Mouse (Mus musculus) neural tube, embryonic 15.5 days (tissue): ENCODE measurements at regions not wholly inside any gene's neighbourhood (a gene's known extent, or its start where the extent isn't known, plus 50 kb on each side); places are given as distances from the start of the nearest gene placed in this dataset.

Source experiments
- ATAC-seq: fragments of 200-750 bp; cut with Nextera tagmentation; 2 replicates; pipeline ENCODE4 v1.8.0; 2017; ENCODE audit warnings: mild to moderate bottlenecking, moderate TSS enrichment, moderate library complexity; ENCODE audit not compliant: low FRiP score
- H3K27ac ChIP-seq: fragments of 300-500 bp; sonication (generic); replicated peaks from 2 replicates; pipeline ENCODE4 v1.5.1; 2015; ENCODE audit warnings: mild to moderate bottlenecking, inconsistent platforms
- H3K27me3 ChIP-seq: fragments of 300-500 bp; sonication (generic); replicated peaks from 2 replicates; pipeline ENCODE4 v1.6.1; 2015; ENCODE audit warnings: inconsistent platforms
- H3K36me3 ChIP-seq: fragments of 300-500 bp; sonication (generic); 2 replicates; pipeline ENCODE4 v1.6.1; 2015; ENCODE audit warnings: inconsistent platforms
- H3K4me1 ChIP-seq: fragments of 300-500 bp; sonication (generic); 2 replicates; pipeline ENCODE4 v1.6.1; 2015; ENCODE audit warnings: inconsistent platforms
- H3K4me2 ChIP-seq: fragments of 300-500 bp; sonication (generic); 2 replicates; pipeline ENCODE4 v1.6.1; 2015; ENCODE audit warnings: inconsistent platforms, mild to moderate bottlenecking, moderate library complexity
- H3K4me3 ChIP-seq: fragments of 300-500 bp; sonication (generic); replicated peaks from 2 replicates; pipeline ENCODE4 v1.5.1; 2015; ENCODE audit warnings: mild to moderate bottlenecking, inconsistent platforms
- H3K9ac ChIP-seq: fragments of 300-500 bp; sonication (generic); replicated peaks from 2 replicates; pipeline ENCODE4 v1.6.1; 2015; ENCODE audit warnings: mild to moderate bottlenecking, inconsistent platforms
- H3K9me3 ChIP-seq: fragments of 300-500 bp; sonication (generic); replicated peaks from 2 replicates; pipeline ENCODE4 v1.6.1; 2016; ENCODE audit warnings: inconsistent platforms
- WGBS: fragments of 180-500 bp; shearing (Covaris S2); methylation state at CpG from one replicate; pipeline ENCODE4 v1.1.7; 2015; ENCODE audit warnings: mixed read lengths; 5-methylcytosine and 5-hydroxymethylcytosine counted together

DNA sequence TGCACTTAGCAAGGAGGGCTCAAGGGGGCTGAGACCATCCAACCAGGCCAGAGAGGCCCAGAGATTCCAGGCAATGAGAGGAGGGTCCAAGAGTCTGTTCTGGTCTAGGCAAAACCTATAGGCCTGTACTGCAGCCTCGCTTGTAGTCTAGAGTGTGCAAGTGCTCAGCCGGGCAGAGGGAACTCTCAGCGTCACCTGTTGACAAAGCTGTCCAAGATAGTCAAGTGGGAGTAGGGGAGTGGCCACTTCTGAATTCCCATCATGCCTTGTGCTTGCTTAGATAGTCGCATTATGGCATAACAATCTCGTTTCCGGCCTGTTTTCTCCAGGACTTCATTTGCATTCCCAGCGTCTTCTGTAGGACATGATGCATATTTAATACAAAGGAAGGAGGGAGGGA, 398.7 kb upstream of the Zmiz1 start:
- 87% methylated on average over 7 of the region's 7 CpGs for WGBS

DNA sequence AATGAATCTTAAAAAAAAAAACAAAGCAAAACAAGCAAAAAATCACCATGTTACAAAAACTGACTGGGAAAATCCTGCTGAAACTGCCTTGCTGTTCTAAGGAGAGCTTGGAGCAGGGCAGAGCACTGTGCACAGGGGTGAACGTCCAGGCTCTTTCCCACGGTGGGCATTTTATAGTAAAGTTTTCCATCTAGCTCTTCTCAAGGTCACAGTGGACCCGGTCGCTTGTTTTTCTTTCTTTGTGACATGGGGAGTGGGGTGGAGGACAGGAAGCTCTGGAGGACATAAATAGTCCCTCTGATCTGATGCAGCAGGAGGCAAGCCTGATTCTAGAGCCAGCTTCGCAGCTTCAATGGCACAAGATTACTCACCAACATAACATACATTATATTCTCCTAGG, 395.9 kb upstream of the Zmiz1 start:
- ATAC-seq: no peak
- no peak overlapping the region for H3K9ac ChIP-seq
- no peak overlapping the region for H3K27ac ChIP-seq
- H3K27me3 ChIP-seq: 0 out of 2 replicates have a peak, but pooled peaks cover 3% of the 10 kb centered on the region
- 61% methylated on average over 5 of the region's 5 CpGs for WGBS
- no peak overlapping the region for H3K4me2 ChIP-seq
- H3K9me3 ChIP-seq: no peaks in the 10 kb centered on the region
- no peaks in the 10 kb centered on the region for H3K36me3 ChIP-seq
- no peak overlapping the region for H3K4me3 ChIP-seq
- peaks cover 26% of the 10 kb centered on the region for H3K4me1 ChIP-seq

More for the DNA sequence above, 398.7 kb upstream of the Zmiz1 start:
- Histone ChIP-seq H3K9me3 (no peaks in the 10 kb centered on the region), H3K9ac (no peak overlapping the region), H3K27me3 (no peaks in the 10 kb centered on the region), H3K36me3 (no peaks in the 10 kb centered on the region), H3K4me2 (no peak overlapping the region), H3K27ac (no peak overlapping the region), H3K4me1 (peaks cover 13% of the 10 kb centered on the region), H3K4me3 (no peak overlapping the region)
- no peak for ATAC-seq

DNA sequence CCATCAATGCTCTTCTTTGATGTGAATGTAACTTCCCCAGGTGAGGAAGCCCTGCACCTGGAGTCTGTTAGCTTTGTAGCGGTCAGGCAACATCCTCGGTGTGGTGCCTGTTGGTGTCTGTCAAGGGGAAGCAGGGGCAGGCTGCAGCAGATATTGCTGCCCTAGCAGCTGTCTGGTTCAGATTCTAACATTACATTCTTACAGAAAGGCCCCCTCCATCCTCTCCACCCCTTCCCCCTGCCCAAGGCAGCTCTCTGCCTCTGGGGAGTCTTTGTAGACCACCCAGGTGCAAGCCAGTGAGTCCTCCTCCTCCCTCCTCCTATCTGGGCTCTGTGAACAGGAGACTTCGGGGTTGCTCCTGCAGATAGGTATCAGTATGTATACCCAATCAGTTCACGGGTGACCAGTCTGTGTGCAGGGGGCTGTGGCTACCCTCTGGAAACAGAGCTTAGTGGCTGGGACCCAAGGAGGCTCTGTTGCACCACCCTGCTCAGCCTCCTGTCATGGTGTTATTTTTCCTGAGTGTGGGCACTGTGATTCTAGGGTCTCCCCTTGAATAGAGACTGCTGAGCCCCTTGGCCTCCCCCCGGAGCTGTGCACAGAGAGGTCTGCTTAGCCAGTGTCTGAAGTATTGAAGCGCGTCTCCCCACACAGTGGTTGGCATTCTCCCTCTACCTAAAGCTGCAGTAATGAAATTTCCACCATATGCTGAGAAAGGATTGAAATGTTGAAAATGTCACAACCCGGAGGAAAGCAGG, 394.6 kb upstream of the Zmiz1 start:
- H3K9me3 ChIP-seq: no peaks in the 10 kb centered on the region
- no peak overlapping the region for H3K4me3 ChIP-seq
- 0 out of 2 replicates have a peak, but pooled peaks cover 3% of the 10 kb centered on the region for H3K27me3 ChIP-seq
- no peak overlapping the region for H3K4me2 ChIP-seq
- H3K27ac ChIP-seq: no peak overlapping the region
- ATAC-seq: no peak
- H3K4me1 ChIP-seq: peaks cover 36% of the 10 kb centered on the region
- no peaks in the 10 kb centered on the region for H3K36me3 ChIP-seq
- 54% methylated on average over 8 of the region's 8 CpGs for WGBS
- H3K9ac ChIP-seq: peak overlapping the region; percentile 17; the same call in 1 of the 2 replicates

DNA sequence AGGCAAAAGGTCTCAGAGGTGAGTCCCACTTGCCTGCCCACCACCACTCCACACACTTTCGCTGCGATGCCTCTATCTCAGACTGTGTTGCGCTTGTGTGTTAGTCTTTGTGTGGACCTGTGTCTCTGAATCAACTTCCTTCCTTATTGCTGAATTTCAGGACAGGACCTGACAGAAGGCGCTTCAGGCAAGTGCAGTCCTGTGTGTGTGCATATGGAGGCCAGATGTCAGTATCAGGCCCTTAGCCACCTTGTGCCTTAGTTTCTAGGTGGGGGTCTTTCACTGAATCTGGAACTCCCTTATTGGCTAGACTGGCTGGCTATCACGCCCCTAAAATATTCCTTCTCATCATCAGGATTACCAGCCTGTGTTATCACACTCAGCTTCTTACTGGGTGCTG, 391.6 kb upstream of the Zmiz1 start:
- 93% methylated on average over 5 of the region's 5 CpGs for WGBS
- no peak overlapping the region for H3K27ac ChIP-seq
- H3K4me1 ChIP-seq: peaks cover 47% of the 10 kb centered on the region
- 0 out of 2 replicates have a peak, but pooled peaks cover 3% of the 10 kb centered on the region for H3K27me3 ChIP-seq
- no peak overlapping the region for H3K4me2 ChIP-seq
- no peaks in the 10 kb centered on the region for H3K36me3 ChIP-seq
- no peak overlapping the region for H3K4me3 ChIP-seq
- no peak for ATAC-seq
- H3K9me3 ChIP-seq: no peaks in the 10 kb centered on the region
- H3K9ac ChIP-seq: no peak overlapping the region

DNA sequence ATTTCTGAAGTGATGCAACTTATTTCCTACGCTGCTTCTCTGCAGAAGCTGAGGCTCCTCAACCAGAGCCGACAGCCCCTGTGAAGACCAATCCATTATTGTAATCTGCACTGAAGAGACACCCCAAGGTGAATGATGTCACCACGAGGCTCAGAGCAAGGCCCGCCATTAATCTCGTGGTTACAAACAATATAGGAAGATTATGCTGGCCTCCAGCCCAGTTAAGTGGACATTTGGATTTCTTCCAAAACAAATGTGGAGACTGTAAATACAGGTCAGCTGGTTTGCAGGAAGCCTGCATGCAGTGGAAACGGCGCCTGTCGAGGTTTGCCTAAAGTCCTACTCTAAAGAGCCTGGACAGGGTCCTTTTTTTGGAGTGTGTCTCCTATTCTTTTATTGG, 390.6 kb upstream of the Zmiz1 start:
- H3K27ac ChIP-seq: peak overlapping the region; percentile 67; the same call in 1 of the 2 replicates
- H3K4me1 ChIP-seq: peaks cover 51% of the 10 kb centered on the region
- H3K9me3 ChIP-seq: no peaks in the 10 kb centered on the region
- no peak overlapping the region for H3K4me3 ChIP-seq
- ATAC-seq: no peak
- H3K27me3 ChIP-seq: 0 out of 2 replicates have a peak, but pooled peaks cover 3% of the 10 kb centered on the region
- WGBS: 21% methylated on average over 8 of the region's 8 CpGs
- H3K9ac ChIP-seq: no peak overlapping the region
- no peaks in the 10 kb centered on the region for H3K36me3 ChIP-seq
- H3K4me2 ChIP-seq: no peak overlapping the region

DNA sequence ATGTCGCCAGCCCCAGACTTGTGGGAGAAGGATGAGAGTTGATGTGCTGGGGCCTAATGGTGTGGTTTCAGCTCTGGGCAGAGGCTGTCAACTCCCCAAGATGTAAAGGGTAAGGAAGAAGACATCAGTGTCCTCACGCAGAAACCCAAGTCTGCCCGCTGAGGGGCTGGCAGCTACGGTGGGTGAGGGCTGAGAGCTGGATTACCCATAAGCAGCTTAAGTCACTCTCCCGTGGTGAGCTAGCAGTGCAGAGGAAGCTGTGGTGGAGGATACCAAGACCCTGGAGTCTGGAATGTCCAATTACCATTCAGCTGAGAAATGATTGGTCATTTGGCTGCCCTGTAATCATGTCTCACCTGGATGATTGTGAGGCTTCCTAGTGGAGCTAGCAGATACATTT, 385.8 kb upstream of the Zmiz1 start:
- H3K27ac ChIP-seq: no peak overlapping the region
- no peaks in the 10 kb centered on the region for H3K27me3 ChIP-seq
- ATAC-seq: no peak
- no peaks in the 10 kb centered on the region for H3K9me3 ChIP-seq
- H3K36me3 ChIP-seq: no peaks in the 10 kb centered on the region
- H3K4me3 ChIP-seq: no peak overlapping the region
- H3K9ac ChIP-seq: no peak overlapping the region
- WGBS: 56% methylated on average over 5 of the region's 5 CpGs
- H3K4me2 ChIP-seq: no peak overlapping the region
- peaks cover 26% of the 10 kb centered on the region for H3K4me1 ChIP-seq

DNA sequence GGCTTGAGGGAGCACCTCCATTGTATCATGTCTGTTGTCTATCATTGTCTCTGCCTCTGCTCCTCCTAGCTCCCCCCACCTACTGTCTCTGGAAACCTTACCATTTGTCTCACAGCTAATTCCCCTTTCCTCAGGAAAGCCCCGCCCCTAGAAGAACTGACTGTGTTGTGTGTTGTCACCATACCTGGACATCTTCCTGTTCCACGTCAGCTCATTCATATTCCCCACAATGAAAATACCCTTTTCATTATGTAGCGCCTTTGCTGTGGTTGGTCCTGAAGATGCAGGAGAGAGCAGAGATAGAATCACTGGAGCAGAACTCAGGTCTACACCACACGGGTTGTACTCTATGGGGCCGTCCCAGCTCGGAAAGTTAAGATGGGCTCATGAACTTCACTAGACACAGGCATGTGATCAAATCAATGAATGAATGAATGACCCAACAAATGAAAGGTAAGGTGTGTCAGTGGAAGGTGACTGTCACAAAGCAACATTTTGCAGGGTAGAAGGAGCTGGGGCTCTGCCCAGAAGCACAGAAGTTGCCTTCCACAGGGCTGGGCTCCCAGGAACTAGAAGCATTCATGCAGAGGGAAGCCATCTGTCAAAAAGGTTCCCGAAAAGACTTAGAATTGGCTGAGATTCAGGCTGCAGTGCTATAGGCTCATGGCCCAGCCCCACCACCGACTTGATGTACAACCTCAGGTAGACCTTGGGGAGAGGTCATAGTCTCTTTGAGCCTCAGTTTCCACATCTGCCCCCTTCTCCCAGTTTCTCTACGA, 384.8 kb upstream of the Zmiz1 start:
- Histone ChIP-seq H3K9me3 (no peaks in the 10 kb centered on the region), H3K4me1 (peaks cover 17% of the 10 kb centered on the region), H3K9ac (no peak overlapping the region), H3K4me3 (no peak overlapping the region), H3K27ac (no peak overlapping the region), H3K27me3 (no peaks in the 10 kb centered on the region), H3K4me2 (no peak overlapping the region), H3K36me3 (no peaks in the 10 kb centered on the region)
- ATAC-seq: no peak
- 87% methylated on average over 9 of the region's 9 CpGs for WGBS

DNA sequence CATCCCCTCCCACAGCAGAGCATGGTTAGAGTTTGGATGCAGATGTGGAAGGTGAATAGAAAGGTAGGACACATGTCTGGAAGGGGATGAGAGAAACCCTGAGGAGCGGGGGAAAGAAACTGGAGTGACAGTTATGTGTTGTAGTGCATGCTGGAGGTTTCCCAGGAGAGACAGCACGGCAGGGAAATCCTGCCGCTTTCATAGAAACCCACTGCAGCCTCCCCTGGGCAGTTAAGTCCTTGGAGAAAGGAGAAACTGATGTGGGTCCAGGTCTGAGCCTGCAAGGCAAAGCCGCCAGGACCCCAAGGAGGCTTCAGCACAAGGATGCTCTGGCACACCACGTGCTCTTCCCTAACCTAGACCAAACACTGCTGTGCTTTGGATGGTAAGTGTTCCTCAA, 384.1 kb upstream of the Zmiz1 start:
- peaks cover 12% of the 10 kb centered on the region for H3K4me1 ChIP-seq
- H3K36me3 ChIP-seq: no peaks in the 10 kb centered on the region
- WGBS: 94% methylated on average over 5 of the region's 5 CpGs
- no peaks in the 10 kb centered on the region for H3K9me3 ChIP-seq
- H3K9ac ChIP-seq: no peak overlapping the region
- H3K4me3 ChIP-seq: no peak overlapping the region
- no peak overlapping the region for H3K27ac ChIP-seq
- H3K27me3 ChIP-seq: no peaks in the 10 kb centered on the region
- H3K4me2 ChIP-seq: no peak overlapping the region
- ATAC-seq: no peak

DNA sequence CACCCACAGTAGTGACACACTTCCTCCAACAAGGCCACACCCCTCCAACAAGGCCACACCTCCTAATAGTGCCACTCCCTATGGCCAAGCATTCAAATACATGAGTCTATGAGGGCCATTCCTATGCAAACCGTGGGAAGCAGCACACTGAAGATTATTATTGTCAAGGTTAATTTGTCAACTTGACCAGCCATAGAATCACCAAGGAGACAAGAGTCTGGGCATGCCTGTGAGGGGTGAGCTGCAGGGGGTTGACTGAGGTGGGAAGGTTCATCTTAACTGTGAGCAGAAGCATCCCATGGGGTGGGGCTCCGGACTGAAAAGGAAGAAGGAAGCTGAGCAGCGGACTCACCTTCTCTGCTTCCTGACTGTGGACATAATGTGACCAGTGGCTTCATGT, 378.6 kb upstream of the Zmiz1 start:
- 75% methylated on average over 3 of the region's 3 CpGs for WGBS
- Histone ChIP-seq H3K4me2 (no peak overlapping the region), H3K36me3 (no peaks in the 10 kb centered on the region), H3K9me3 (no peaks in the 10 kb centered on the region), H3K27ac (no peak overlapping the region), H3K4me3 (no peak overlapping the region), H3K9ac (no peak overlapping the region), H3K4me1 (no peaks in the 10 kb centered on the region), H3K27me3 (no peaks in the 10 kb centered on the region)
- no peak for ATAC-seq

DNA sequence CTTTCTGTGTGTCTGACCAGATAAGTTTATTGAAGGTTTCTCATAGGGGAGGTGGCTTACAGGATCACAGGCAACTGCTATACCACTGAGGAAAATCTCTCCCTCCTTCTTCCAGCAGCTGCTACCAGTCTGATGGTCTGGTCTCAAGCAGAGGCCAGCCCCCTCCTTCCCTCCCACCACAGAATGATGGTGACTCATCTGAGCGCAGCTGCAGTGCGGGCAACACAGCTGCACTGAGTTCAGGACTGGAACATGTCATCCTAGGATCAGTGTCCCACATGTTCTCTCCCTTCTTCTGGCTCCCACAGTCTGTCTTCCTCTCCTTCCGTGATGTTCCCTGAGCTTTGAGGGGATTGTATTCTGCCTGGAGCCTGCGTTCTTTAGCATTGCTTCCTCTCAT, 375.1 kb upstream of the Zmiz1 start:
- H3K9ac ChIP-seq: no peak overlapping the region
- H3K36me3 ChIP-seq: no peaks in the 10 kb centered on the region
- no peak for ATAC-seq
- no peaks in the 10 kb centered on the region for H3K27me3 ChIP-seq
- no peaks in the 10 kb centered on the region for H3K9me3 ChIP-seq
- WGBS: 91% methylated on average over 4 of the region's 4 CpGs
- H3K4me3 ChIP-seq: no peak overlapping the region
- H3K27ac ChIP-seq: no peak overlapping the region
- H3K4me1 ChIP-seq: no peaks in the 10 kb centered on the region
- no peak overlapping the region for H3K4me2 ChIP-seq

DNA sequence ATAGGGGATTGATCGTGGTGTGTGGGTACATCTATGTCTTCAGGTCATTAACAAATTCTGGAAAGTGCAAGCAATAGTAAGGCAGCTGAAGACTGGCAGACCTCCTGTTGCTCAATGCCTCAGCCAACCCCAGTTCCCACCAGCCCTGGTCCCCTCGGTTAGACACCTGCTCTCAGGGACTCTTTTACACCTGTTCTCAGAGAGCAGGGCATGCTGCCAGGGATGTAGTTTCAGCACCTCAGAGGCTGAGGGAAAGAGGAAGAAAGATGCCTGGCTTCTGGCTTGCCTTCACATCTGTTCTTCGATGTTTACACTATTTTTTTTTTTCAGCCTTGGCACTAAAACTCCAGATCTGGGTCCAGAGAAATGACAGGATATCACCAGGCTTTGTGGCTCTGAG, 362.2 kb upstream of the Zmiz1 start:
- no peaks in the 10 kb centered on the region; the same call in 1 of the 2 replicates for H3K9me3 ChIP-seq
- no peak overlapping the region for H3K4me3 ChIP-seq
- no peaks in the 10 kb centered on the region for H3K4me1 ChIP-seq
- no peak for ATAC-seq
- WGBS: 93% methylated on average over 3 of the region's 3 CpGs
- no peak overlapping the region for H3K9ac ChIP-seq
- H3K36me3 ChIP-seq: no peaks in the 10 kb centered on the region
- no peak overlapping the region for H3K27ac ChIP-seq
- H3K27me3 ChIP-seq: no peaks in the 10 kb centered on the region
- H3K4me2 ChIP-seq: no peak overlapping the region

DNA sequence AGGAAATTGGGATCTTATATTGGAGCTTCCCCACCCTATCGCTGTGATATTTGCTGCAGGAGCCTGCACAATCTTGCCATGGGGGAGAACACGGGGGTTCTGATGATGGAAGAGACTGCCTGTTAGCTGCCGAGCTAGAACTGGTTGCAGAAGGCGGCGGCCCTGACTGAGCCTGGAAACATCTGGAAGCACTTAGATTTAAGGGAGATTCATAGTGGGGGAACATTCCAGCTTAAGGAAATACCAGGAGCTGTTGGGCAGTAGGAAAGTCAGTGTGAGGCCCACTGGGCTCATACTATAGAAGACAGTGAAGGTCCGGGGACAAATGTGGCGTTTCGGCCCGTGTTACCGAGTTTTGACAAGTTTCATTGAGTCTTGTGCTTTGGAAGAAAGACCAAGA, 353.6 kb upstream of the Zmiz1 start:
- WGBS: 91% methylated on average over 10 of the region's 10 CpGs
- peaks cover 24% of the 10 kb centered on the region for H3K4me1 ChIP-seq

More for the DNA sequence above, 353.6 kb upstream of the Zmiz1 start:
- no peak overlapping the region for H3K4me2 ChIP-seq
- no peaks in the 10 kb centered on the region for H3K36me3 ChIP-seq
- no peaks in the 10 kb centered on the region for H3K9me3 ChIP-seq
- no peak overlapping the region for H3K27ac ChIP-seq
- no peak overlapping the region for H3K4me3 ChIP-seq
- ATAC-seq: no peak
- no peaks in the 10 kb centered on the region for H3K27me3 ChIP-seq
- no peak overlapping the region for H3K9ac ChIP-seq
